Mouse (Mus musculus) olfactory bulb, adult 2 months (tissue): Measurements from ENCODE around the gene Gm27027.

ENCODE experiments used
- CTCF ChIP-seq: fragments of 200-500 bp; IDR thresholded peaks from 2 replicates; pipeline ENCODE4 v1.5.1; 2012; ENCODE audit warnings: low read depth, mild to moderate bottlenecking, low read length, moderate library complexity; ENCODE audit not compliant: insufficient read depth
- POLR2A ChIP-seq: fragments of 200-500 bp; IDR thresholded peaks from 2 replicates; pipeline ENCODE4 v1.6.1; 2012; ENCODE audit warnings: mild to moderate bottlenecking, low read depth, low read length, moderate library complexity; ENCODE audit not compliant: insufficient read depth

DNA sequence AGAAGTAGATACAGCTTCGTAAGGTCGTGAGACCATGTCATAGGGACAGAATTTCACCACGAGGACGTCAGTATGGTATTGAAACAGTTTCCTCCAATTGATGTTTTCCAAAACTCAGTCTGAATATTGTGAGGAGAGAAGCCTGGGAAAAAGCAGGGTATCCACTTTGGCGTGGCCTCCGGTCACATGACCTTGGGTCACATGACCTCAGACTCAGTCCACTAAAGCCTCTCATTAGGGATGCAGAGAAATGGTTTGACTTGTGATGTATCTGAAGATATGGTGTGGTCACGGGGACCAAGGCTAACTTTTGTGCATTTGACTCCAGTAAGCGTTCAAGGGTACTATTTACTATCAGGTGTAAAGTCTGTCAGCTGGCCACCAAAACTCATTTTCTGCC, 36.8 kb downstream of the Gm27027 start:
- TF ChIP-seq CTCF: no peak
- no peak for TF ChIP-seq POLR2A
